Mouse (Mus musculus): ENCODE measurements around the gene Pheta2. TPM values are rescaled to one million over a fixed set of nuclear protein-coding genes. Genes with fewer than 3 reads are reported as not detected.

Gene Pheta2
- 2.2 and 3.2 TPM in 2 replicates for polyA plus RNA-seq (2012; rRNA removed; ENCODE audit: low replicate concordance)

DNA sequence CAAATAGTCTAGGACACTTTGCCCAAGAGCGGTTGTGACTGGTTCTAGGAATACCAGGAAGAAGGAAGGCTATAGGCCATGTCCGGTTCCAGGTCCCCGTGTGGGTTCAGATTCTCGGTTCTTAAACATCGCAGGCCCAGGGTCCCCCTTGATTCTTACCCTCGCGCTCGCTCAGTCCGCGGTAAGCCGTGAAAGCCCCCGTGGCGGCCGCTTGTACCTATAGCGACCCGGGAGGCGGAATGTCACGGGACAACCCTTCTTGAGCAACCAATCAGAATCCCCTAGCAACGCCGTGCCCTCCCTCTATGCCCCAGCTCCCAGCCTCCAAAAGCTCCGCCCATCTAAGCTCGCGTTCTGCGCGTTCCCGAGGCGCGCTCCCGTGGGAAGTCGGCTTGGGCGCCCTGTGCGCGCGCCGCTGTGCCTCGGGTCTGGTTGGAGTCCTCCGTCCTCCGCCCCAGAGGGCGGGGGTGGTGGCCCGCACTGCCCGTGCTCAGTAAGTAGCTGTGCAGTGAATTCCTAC lies at the start of gene Pheta2, which contains the start of the genes Naga and Smdt1:
Gene Pheta2, plus strand, starts transcription at position 350 of the 520 bp plus-strand sequence.
Gene Naga, minus strand, starts transcription at position 333 of the 520 bp plus-strand sequence.
Gene Smdt1, plus strand, starts transcription at position 367 of the 520 bp plus-strand sequence.

DNA sequence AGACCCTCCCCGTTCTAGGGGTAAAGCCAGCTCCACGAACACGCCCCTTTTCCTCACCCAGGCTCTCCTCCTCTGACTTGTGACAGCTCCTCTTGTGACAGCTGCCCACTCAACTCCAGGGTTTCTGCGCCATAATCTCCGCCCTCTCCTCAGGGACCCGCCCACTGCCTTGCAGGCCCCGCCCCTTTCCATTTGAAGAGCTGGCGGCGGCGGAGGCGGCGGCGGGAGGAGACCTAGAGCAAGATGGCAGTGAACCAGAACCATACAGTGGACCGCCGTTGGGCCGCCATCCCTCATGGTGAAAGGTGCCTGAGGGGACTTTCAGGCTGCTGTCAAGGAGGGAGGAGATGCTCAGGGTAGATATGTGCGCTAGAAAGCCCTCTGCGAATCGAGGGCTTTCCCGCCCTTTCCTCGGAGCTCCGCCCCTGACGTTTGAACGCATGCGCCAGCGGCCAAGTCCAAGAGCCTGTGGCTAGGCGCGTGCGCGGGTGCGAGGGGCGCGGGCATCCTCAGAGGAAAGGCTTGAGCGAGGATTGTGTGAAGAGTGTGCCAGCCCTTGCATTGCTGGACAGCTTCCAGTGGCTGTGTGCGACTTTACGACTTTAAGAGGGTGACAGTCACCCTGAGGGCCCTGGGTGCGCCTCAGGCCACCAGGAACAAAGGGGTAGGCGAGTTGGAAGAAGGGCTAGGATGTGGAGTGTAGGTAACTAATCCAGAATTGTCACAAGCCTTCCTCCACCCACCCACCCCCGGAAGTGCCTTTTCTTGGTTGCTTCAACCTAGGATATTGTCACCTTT lies 39.8 kb upstream of the Pheta2 start, which contains the start of gene Wbp2nl:
Gene Wbp2nl, plus strand, starts transcription at position 191 of the 798 bp plus-strand sequence.

DNA sequence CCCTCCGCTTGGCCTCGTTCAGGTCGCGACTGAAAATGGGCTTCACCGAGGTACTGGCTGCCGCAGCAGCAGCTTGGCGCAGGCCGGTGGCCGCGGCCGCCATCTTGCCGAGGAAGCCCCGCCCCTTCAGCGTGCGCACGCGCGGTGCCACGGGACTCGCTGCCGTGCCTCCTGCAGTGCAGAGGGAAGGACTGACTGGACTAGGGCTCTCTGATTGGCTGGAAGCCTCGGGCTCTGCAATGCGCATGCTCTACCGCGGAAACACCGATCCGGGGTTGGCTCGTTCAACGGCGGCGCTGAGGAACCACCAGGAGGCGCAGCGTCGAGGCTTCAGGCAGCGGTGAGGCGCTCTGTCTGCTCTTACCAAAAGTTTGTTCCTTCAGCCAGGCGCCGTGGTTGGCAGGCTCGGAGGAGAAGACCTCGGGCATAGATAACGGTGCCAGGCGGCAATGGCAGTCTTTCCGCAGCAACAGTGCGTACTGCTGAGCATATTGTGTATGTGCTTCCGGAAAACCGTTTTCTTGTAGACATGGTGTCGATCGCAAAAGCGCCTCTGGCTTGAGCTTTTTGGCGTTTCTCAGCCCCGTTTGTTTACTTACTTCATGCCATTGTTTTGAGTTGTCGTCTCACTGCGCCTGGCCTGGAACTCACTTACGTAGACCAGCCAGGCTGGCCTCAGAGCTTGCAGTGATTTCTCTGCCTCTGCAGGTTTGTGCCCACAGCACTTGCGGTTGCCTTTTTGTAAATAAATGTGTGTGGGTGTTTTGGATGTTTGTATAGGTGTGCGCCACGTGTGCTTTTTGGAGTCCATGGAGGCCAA lies 15.6 kb downstream of the Pheta2 start, which contains the start of gene Ndufa6:
Gene Ndufa6, minus strand, starts transcription at position 197 of the 820 bp plus-strand sequence.

DNA sequence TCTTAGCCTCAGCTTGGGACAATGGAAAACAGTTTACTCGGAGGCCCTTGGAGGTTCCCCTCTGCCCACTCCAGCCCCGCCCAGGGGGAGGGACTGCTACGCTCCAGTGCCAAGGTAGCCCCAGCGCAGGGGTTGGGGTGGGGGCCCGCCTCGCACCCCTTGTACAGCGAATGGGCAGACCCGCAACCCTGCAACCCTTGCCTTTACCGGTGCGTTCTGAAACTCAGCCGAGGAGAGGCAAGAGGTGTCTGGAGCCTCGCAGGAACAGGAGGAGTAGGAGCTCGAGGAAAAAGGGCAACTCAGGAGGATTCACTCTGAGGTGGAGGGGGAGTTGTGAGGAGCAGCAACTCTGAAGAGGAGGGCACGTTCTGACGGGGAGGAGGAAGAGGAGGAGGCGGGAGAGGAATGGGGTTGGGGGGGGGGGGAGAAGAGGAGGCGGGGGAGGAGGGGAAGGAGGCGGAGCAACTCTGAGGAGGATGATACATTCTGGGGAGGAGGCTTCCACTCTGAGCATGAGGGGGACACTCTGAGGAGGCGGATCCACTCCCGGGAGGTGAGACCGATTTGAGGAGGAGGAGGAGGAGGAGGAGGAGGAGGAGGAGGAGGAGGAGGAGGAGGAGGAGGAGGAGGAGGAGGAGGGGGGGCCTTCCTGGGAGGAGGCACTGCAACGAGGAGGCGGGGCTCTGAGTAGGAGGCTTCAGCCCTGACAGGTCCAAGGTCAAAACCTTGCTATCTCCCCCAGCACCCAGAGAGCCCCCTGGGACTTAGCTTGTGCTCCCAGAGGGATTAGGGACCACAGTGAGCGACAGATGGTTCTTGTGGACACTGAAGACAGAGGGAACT lies 41.4 kb downstream of the Pheta2 start, which contains the start of gene Cyp2d22:
Gene Cyp2d22, minus strand, starts transcription at position 390 of the 843 bp plus-strand sequence.

DNA sequence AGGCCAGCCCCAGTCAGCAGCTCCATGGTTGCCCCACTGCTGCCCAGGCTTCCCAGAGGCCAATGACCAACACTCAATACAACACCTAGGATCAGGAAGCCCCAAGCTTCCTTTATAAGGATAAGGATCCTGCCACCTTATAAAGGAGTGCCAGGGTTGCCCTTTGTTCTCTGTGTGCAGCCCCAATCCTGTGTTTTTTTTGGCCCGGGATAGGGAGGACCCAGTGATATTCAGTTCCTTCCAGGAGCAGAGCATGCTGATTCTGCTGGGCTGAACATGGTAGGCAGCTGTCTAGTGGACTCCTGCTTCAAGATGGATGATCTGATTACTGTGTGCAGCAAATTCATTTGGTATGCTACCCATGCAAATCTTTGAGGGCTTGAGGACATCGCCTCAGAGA lies 55.2 kb downstream of the Pheta2 start, which contains the start of gene Cyp2d11:
Gene Cyp2d11, minus strand, starts transcription at position 101 of the 400 bp plus-strand sequence.

Other genes starting within 250 kb of the Pheta2 start
- 10.5 and 12.5 TPM in 2 replicates for gene Ccdc134, start 211.0 kb upstream of the Pheta2 start, polyA plus RNA-seq (2012; rRNA removed; ENCODE audit: low replicate concordance)
- 145 and 311 TPM in 2 replicates for gene Srebf2, start 191.8 kb upstream of the Pheta2 start, polyA plus RNA-seq (2012; rRNA removed; ENCODE audit: low replicate concordance)
- gene Shisa8, start 126.1 kb upstream of the Pheta2 start, polyA plus RNA-seq (2012; rRNA removed; ENCODE audit: low replicate concordance): 1.4 and 7.0 TPM in 2 replicates
- 23.3 and 82.5 TPM in 2 replicates for gene Tnfrsf13c, start 114.6 kb upstream of the Pheta2 start, polyA plus RNA-seq (2012; rRNA removed; ENCODE audit: low replicate concordance)
- 3.3 and 9.3 TPM in 2 replicates for gene Cenpm, start 94.2 kb upstream of the Pheta2 start, polyA plus RNA-seq (2012; rRNA removed; ENCODE audit: low replicate concordance)
- gene 1500009C09Rik, start 86.5 kb upstream of the Pheta2 start, polyA plus RNA-seq (2012; rRNA removed; ENCODE audit: low replicate concordance): 0.16 TPM in 1 of 2 replicates, not detected in the other
- gene Sept3, start 64.0 kb upstream of the Pheta2 start, polyA plus RNA-seq (2012; rRNA removed; ENCODE audit: low replicate concordance): 2.9 and 3.2 TPM in 2 replicates
- gene Wbp2nl, start 40.0 kb upstream of the Pheta2 start, polyA plus RNA-seq (2012; rRNA removed; ENCODE audit: low replicate concordance): not detected in 2 replicates
- gene Naga, start within 50 bp of the Pheta2 start, polyA plus RNA-seq (2012; rRNA removed; ENCODE audit: low replicate concordance): 160 and 212 TPM in 2 replicates
- 158 and 195 TPM in 2 replicates for gene Smdt1, start within 50 bp of the Pheta2 start, polyA plus RNA-seq (2012; rRNA removed; ENCODE audit: low replicate concordance)
- 232 and 241 TPM in 2 replicates for gene Ndufa6, start 15.4 kb downstream of the Pheta2 start, polyA plus RNA-seq (2012; rRNA removed; ENCODE audit: low replicate concordance)
- gene Cyp2d22, start 41.3 kb downstream of the Pheta2 start, polyA plus RNA-seq (2012; rRNA removed; ENCODE audit: low replicate concordance): 48.6 and 64.4 TPM in 2 replicates
- not detected in 2 replicates for gene Cyp2d11, start 55.1 kb downstream of the Pheta2 start, polyA plus RNA-seq (2012; rRNA removed; ENCODE audit: low replicate concordance)
- 7.2 TPM in 1 of 2 replicates, not detected in the other for gene Cyp2d10, start 68.3 kb downstream of the Pheta2 start, polyA plus RNA-seq (2012; rRNA removed; ENCODE audit: low replicate concordance)
- 10.0 TPM in 1 of 2 replicates, not detected in the other for gene Cyp2d9, start 94.5 kb downstream of the Pheta2 start, polyA plus RNA-seq (2012; rRNA removed; ENCODE audit: low replicate concordance)
- not detected in 2 replicates for gene Cyp2d12, start 216.1 kb downstream of the Pheta2 start, polyA plus RNA-seq (2012; rRNA removed; ENCODE audit: low replicate concordance)

All from mammary gland, adult 2 months (tissue).